Mouse (Mus musculus) limb, embryonic 12.5 days (tissue): ENCODE measurements around the gene Hhat. TPM values are rescaled to one million over a fixed set of nuclear protein-coding genes. Genes with fewer than 3 reads are reported as not detected.

ENCODE experiments used
- ATAC-seq: fragments of 200-750 bp; cut with Nextera tagmentation; 2 replicates; pipeline ENCODE4 v1.8.0; 2017; ENCODE audit warnings: low read depth, moderate TSS enrichment; ENCODE audit not compliant: insufficient number of reproducible peaks, insufficient read depth, low FRiP score, low TSS enrichment
- H3K27ac ChIP-seq: fragments of 300-500 bp; sonication (generic); 2 replicates; pipeline ENCODE4 v1.5.1; 2016; ENCODE audit warnings: mild to moderate bottlenecking, moderate library complexity
- H3K27me3 ChIP-seq: fragments of 300-500 bp; sonication (generic); 2 replicates; pipeline ENCODE4 v1.6.1; 2016; ENCODE audit warnings: mild to moderate bottlenecking, moderate library complexity
- H3K36me3 ChIP-seq: fragments of 300-500 bp; sonication (generic); 2 replicates; pipeline ENCODE4 v1.6.1; 2016; ENCODE audit warnings: mild to moderate bottlenecking, moderate library complexity
- H3K4me1 ChIP-seq: fragments of 300-500 bp; sonication (generic); replicated peaks from 2 replicates; pipeline ENCODE4 v1.6.1; 2016
- H3K4me2 ChIP-seq: fragments of 300-500 bp; sonication (generic); 2 replicates; pipeline ENCODE4 v1.6.1; 2016; ENCODE audit warnings: mild to moderate bottlenecking, moderate library complexity
- H3K4me3 ChIP-seq: fragments of 300-500 bp; sonication (generic); replicated peaks from 2 replicates; pipeline ENCODE4 v1.5.1; 2016; ENCODE audit warnings: mild to moderate bottlenecking
- H3K9ac ChIP-seq: fragments of 300-500 bp; sonication (generic); replicated peaks from 2 replicates; pipeline ENCODE4 v1.6.1; 2016; ENCODE audit warnings: mild to moderate bottlenecking, moderate library complexity
- H3K9me3 ChIP-seq: fragments of 300-500 bp; sonication (generic); 2 replicates; pipeline ENCODE4 v1.6.1; 2016; ENCODE audit warnings: mild to moderate bottlenecking, moderate library complexity
- WGBS: fragments of 180-500 bp; shearing (Covaris S2); methylation state at CpG from one replicate; pipeline ENCODE4 v1.1.7; 2016; 5-methylcytosine and 5-hydroxymethylcytosine counted together
- polyA plus RNA-seq: library from polyadenylated mRNA; unstranded; fragments of >200 nt; fragmentation: Nextera tagmentation; extraction: Ambion mirVana; gene quantifications from 2 replicates; pipeline ENCODE4 v1.2.1, GENCODE M21; 2016

The Hhat gene
- polyA plus RNA-seq, 1 experiment from 2014 or later = 12.0 TPM

GRCm38 (mm10) chr1:192755246-192755645 lies 15.8 kb downstream of the Hhat start:
- H3K36me3 ChIP-seq = no peaks in the 10 kb centered on the region
- H3K4me2 ChIP-seq = no peak overlapping the region
- no peaks in the 10 kb centered on the region for H3K9me3 ChIP-seq
- ATAC-seq = no peak
- WGBS = 91% methylated on average over 13 of the region's 13 CpGs
- H3K27ac ChIP-seq = no peak overlapping the region; the same call in 1 of the 2 replicates
- no peak overlapping the region for H3K9ac ChIP-seq
- H3K27me3 ChIP-seq = no peaks in the 10 kb centered on the region
- no peak overlapping the region for H3K4me3 ChIP-seq
- H3K4me1 ChIP-seq = peaks cover 24% of the 10 kb centered on the region

- whole genome bisulfite sequencing = 92% methylated on average over 4 of the region's 4 CpGs
Measured at GRCm38 (mm10) chr1:192754268-192754667, 16.8 kb downstream of the Hhat start.

GRCm38 (mm10) chr1:192752659-192753601 lies 18.1 kb downstream of the Hhat start:
- peak overlapping the region; percentile 28 for H3K4me2 ChIP-seq
- no peaks in the 10 kb centered on the region for H3K36me3 ChIP-seq
- WGBS = 24% methylated on average over 8 of the region's 8 CpGs
- H3K27ac ChIP-seq = peak overlapping the region; percentile 68
- H3K4me3 ChIP-seq = no peak overlapping the region
- H3K9me3 ChIP-seq = no peaks in the 10 kb centered on the region
- no peaks in the 10 kb centered on the region for H3K27me3 ChIP-seq
- peak; percentile 60; the same call in 1 of the 2 replicates for ATAC-seq
- H3K4me1 ChIP-seq = peaks cover 24% of the 10 kb centered on the region
- H3K9ac ChIP-seq = no peak overlapping the region

More at GRCm38 (mm10) chr1:192754268-192754667, 16.8 kb downstream of the Hhat start:
- no peak overlapping the region for H3K27ac ChIP-seq
- peaks cover 24% of the 10 kb centered on the region for H3K4me1 ChIP-seq
- H3K9ac ChIP-seq = no peak overlapping the region
- H3K36me3 ChIP-seq = no peaks in the 10 kb centered on the region
- no peak overlapping the region for H3K4me2 ChIP-seq
- H3K9me3 ChIP-seq = no peaks in the 10 kb centered on the region
- no peak overlapping the region for H3K4me3 ChIP-seq
- no peak for ATAC-seq
- no peaks in the 10 kb centered on the region for H3K27me3 ChIP-seq

GRCm38 (mm10) chr1:192750042-192750437 lies 21.0 kb downstream of the Hhat start:
- H3K4me1 ChIP-seq = peaks cover 17% of the 10 kb centered on the region
- no peak for ATAC-seq
- no peaks in the 10 kb centered on the region for H3K36me3 ChIP-seq
- no peaks in the 10 kb centered on the region for H3K27me3 ChIP-seq
- no peak overlapping the region for H3K4me2 ChIP-seq
- WGBS = 57% methylated on average over 4 of the region's 4 CpGs
- H3K4me3 ChIP-seq = no peak overlapping the region
- H3K9me3 ChIP-seq = no peaks in the 10 kb centered on the region
- no peak overlapping the region for H3K9ac ChIP-seq
- H3K27ac ChIP-seq = no peak overlapping the region

GRCm38 (mm10) chr1:192749270-192750041 lies 21.6 kb downstream of the Hhat start:
- H3K4me1 ChIP-seq = peaks cover 17% of the 10 kb centered on the region
- ATAC-seq = no peak
- WGBS = 56% methylated on average over 6 of the region's 6 CpGs
- H3K9ac ChIP-seq = no peak overlapping the region
- H3K4me2 ChIP-seq = no peak overlapping the region
- no peaks in the 10 kb centered on the region for H3K36me3 ChIP-seq
- H3K27ac ChIP-seq = no peak overlapping the region
- no peak overlapping the region for H3K4me3 ChIP-seq
- H3K9me3 ChIP-seq = no peaks in the 10 kb centered on the region
- H3K27me3 ChIP-seq = no peaks in the 10 kb centered on the region

- Histone ChIP-seq H3K27me3 (no peaks in the 10 kb centered on the region), H3K4me2 (no peak overlapping the region), H3K36me3 (peaks cover 6% of the 10 kb centered on the region; the same call in 1 of the 2 replicates), H3K9me3 (no peaks in the 10 kb centered on the region), H3K27ac (no peak overlapping the region), H3K4me1 (peaks cover 8% of the 10 kb centered on the region; the same call in 1 of the 2 replicates), H3K9ac (no peak overlapping the region), H3K4me3 (no peak overlapping the region)
- 80% methylated on average over 6 of the region's 6 CpGs for WGBS
- no peak for ATAC-seq
Measured at GRCm38 (mm10) chr1:192746201-192746600, 24.8 kb downstream of the Hhat start.

GRCm38 (mm10) chr1:192745240-192746101 lies 25.6 kb downstream of the Hhat start:
- no peak overlapping the region for H3K4me3 ChIP-seq
- no peaks in the 10 kb centered on the region for H3K27me3 ChIP-seq
- peaks cover 8% of the 10 kb centered on the region; the same call in 1 of the 2 replicates for H3K4me1 ChIP-seq
- no peak overlapping the region for H3K9ac ChIP-seq
- 9% methylated on average over 16 of the region's 16 CpGs for WGBS
- H3K9me3 ChIP-seq = no peaks in the 10 kb centered on the region
- ATAC-seq = no peak
- no peak overlapping the region for H3K27ac ChIP-seq
- H3K36me3 ChIP-seq = peaks cover 8% of the 10 kb centered on the region
- no peak overlapping the region for H3K4me2 ChIP-seq

GRCm38 (mm10) chr1:192744880-192745239 lies 26.2 kb downstream of the Hhat start:
- Histone ChIP-seq H3K9me3 (no peaks in the 10 kb centered on the region), H3K27me3 (no peaks in the 10 kb centered on the region), H3K27ac (no peak overlapping the region), H3K4me1 (peaks cover 8% of the 10 kb centered on the region; the same call in 1 of the 2 replicates), H3K4me2 (no peak overlapping the region), H3K36me3 (peaks cover 12% of the 10 kb centered on the region), H3K4me3 (no peak overlapping the region), H3K9ac (no peak overlapping the region)
- ATAC-seq = peak; percentile 51; the same call in 1 of the 2 replicates
- 52% methylated on average over 3 of the region's 3 CpGs for WGBS

- Histone ChIP-seq H3K4me2 (no peak overlapping the region), H3K36me3 (peaks cover 20% of the 10 kb centered on the region), H3K27ac (peak overlapping the region; percentile 50; the same call in 1 of the 2 replicates), H3K9ac (no peak overlapping the region), H3K9me3 (no peaks in the 10 kb centered on the region), H3K4me3 (no peak overlapping the region), H3K4me1 (peaks cover 8% of the 10 kb centered on the region; the same call in 1 of the 2 replicates), H3K27me3 (no peaks in the 10 kb centered on the region)
- ATAC-seq = no peak
- WGBS = 62% methylated on average over 7 of the region's 7 CpGs
Measured at GRCm38 (mm10) chr1:192742394-192743251, 28.4 kb downstream of the Hhat start.

GRCm38 (mm10) chr1:192741896-192742295 lies 29.1 kb downstream of the Hhat start:
- Histone ChIP-seq H3K4me2 (no peak overlapping the region), H3K4me3 (no peak overlapping the region), H3K4me1 (peaks cover 9% of the 10 kb centered on the region), H3K27me3 (no peaks in the 10 kb centered on the region), H3K9ac (no peak overlapping the region), H3K36me3 (peaks cover 20% of the 10 kb centered on the region), H3K27ac (no peak overlapping the region), H3K9me3 (no peaks in the 10 kb centered on the region)
- no peak for ATAC-seq
- 93% methylated on average over 2 of the region's 2 CpGs for WGBS
